Mouse (Mus musculus): ENCODE measurements at regions not wholly inside any gene's neighbourhood (a gene's known extent, or its start where the extent isn't known, plus 50 kb on each side); places are given as distances from the start of the nearest gene placed in this dataset.

DNA sequence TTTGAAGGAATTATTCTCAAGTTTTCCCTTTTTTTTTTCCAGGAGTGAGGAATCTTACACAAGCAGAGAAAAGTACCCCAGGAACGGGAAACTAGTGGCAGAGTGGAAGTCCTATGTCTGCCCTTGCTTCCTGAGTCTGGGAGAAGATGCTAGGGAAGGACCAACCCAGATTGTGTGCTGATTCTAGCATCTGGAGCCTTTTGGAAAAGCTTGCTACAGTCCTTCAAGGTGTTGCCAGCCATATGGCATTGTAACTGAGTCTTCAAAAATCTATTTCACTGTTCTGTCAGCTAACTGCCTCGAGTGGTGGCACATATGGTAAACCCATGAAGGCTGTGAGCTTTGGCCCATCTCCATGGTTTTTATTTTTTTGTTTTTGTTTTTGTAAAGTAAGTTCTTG is 432.3 kb downstream of the Adamts20 start:
- no peaks in the 10 kb centered on the region for H3K36me3 ChIP-seq (replicated peaks; ENCODE audit: insufficient read depth, low read length)

GRCm38 (mm10) chr15:94025996-94026696 is 430.5 kb upstream of the Prickle1 start:
- H3K27me3 ChIP-seq (ENCODE audit: insufficient read depth, low read length): no peaks in the 10 kb centered on the region
- DNase-seq: no peak
- no peak overlapping the region for H3K4me3 ChIP-seq (ENCODE audit: low read depth, low read length)
- ATAC-seq: no peak
- H3K9me3 ChIP-seq (ENCODE audit: low read length): no peaks in the 10 kb centered on the region
- no peaks in the 10 kb centered on the region for H3K36me3 ChIP-seq (replicated peaks; ENCODE audit: insufficient read depth, low read length)
- H3K9ac ChIP-seq (replicated peaks): no peak overlapping the region
- H3K27ac ChIP-seq (ENCODE audit: low read depth): no peak overlapping the region
- TF ChIP-seq EP300 (IDR thresholded peaks at IDR 0.05; ENCODE audit: low read depth) (no peak), CTCF (IDR thresholded peaks at IDR 0.05; ENCODE audit: low read depth) (no peak)
- WGBS (ENCODE audit: insufficient replicate concordance): 64% methylated on average over 16 of the region's 16 CpGs
- no peaks in the 10 kb centered on the region for H3K4me1 ChIP-seq (ENCODE audit: insufficient read depth)
- no peak overlapping the region for H3K4me2 ChIP-seq (ENCODE audit: low read depth, low read length)

More for the DNA sequence above, 432.3 kb downstream of the Adamts20 start:
- WGBS (ENCODE audit: insufficient replicate concordance): 65% methylated on average over 2 of the region's 2 CpGs
- DNase-seq (no peak), ATAC-seq (no peak)
- no peak overlapping the region for H3K27ac ChIP-seq (ENCODE audit: low read depth)
- no peaks in the 10 kb centered on the region for H3K9me3 ChIP-seq (ENCODE audit: low read length)
- no peaks in the 10 kb centered on the region for H3K4me1 ChIP-seq (ENCODE audit: insufficient read depth)
- H3K4me3 ChIP-seq (ENCODE audit: low read depth, low read length): no peak overlapping the region
- no peak overlapping the region for H3K4me2 ChIP-seq (ENCODE audit: low read depth, low read length)
- H3K9ac ChIP-seq (replicated peaks): no peak overlapping the region
- no peaks in the 10 kb centered on the region for H3K27me3 ChIP-seq (ENCODE audit: insufficient read depth, low read length)
- TF ChIP-seq CTCF (IDR thresholded peaks at IDR 0.05; ENCODE audit: low read depth): no peak
- no peak for TF ChIP-seq EP300 (IDR thresholded peaks at IDR 0.05; ENCODE audit: low read depth)

DNA sequence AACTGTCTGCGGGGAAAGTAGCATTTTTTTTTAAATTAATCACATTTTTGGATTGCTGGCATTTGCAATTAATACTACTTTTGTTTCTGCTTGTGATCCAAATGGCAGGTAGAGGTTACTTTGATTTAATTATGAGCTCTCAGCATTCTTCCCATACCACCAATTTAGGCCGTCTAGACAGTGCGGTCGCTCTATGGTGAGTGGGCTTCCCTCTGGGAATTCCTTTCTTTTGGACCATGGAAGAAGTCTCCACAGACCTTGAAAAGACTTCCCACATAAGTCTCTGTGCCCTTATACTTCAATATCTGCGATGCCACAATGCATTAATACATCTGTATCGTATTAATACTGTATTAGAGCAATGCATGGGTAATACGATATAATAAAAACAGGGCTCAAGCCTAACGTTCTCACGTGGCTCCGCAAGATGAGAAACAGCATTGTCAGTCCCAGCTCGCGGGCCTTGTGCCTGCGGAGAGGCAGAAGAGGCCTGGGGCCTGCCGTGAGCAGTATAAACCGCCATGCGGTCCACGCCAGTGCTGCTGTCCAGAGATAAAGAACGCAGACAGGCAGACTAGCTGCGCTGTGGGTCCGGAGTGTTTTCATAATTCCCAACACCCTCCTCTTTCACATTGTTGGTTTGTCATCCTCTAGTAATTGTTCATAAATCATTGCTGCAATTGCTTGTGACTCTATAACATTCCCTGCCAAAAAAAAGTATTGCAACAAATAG is 429.7 kb upstream of the Prickle1 start:
- WGBS (ENCODE audit: insufficient replicate concordance): 70% methylated on average over 20 of the region's 20 CpGs

GRCm38 (mm10) chr15:94024806-94025205 is 429.1 kb upstream of the Prickle1 start:
- Histone ChIP-seq H3K4me1 (ENCODE audit: insufficient read depth) (no peaks in the 10 kb centered on the region), H3K27ac (ENCODE audit: low read depth) (no peak overlapping the region), H3K9me3 (ENCODE audit: low read length) (no peaks in the 10 kb centered on the region), H3K4me3 (ENCODE audit: low read depth, low read length) (no peak overlapping the region), H3K4me2 (ENCODE audit: low read depth, low read length) (no peak overlapping the region), H3K36me3 (replicated peaks; ENCODE audit: insufficient read depth, low read length) (no peaks in the 10 kb centered on the region), H3K9ac (replicated peaks) (no peak overlapping the region), H3K27me3 (ENCODE audit: insufficient read depth, low read length) (no peaks in the 10 kb centered on the region)
- 51% methylated on average over 3 of the region's 3 CpGs for WGBS (ENCODE audit: insufficient replicate concordance)
- no peak for ATAC-seq
- TF ChIP-seq EP300 (IDR thresholded peaks at IDR 0.05; ENCODE audit: low read depth): no peak
- no peak for TF ChIP-seq CTCF (IDR thresholded peaks at IDR 0.05; ENCODE audit: low read depth)
- DNase-seq: no peak

More for the DNA sequence above, 429.7 kb upstream of the Prickle1 start:
- Histone ChIP-seq H3K4me1 (ENCODE audit: insufficient read depth) (no peaks in the 10 kb centered on the region), H3K4me3 (ENCODE audit: low read depth, low read length) (no peak overlapping the region), H3K36me3 (replicated peaks; ENCODE audit: insufficient read depth, low read length) (no peaks in the 10 kb centered on the region), H3K9ac (replicated peaks) (no peak overlapping the region), H3K27me3 (ENCODE audit: insufficient read depth, low read length) (no peaks in the 10 kb centered on the region), H3K4me2 (ENCODE audit: low read depth, low read length) (no peak overlapping the region), H3K9me3 (ENCODE audit: low read length) (no peaks in the 10 kb centered on the region), H3K27ac (ENCODE audit: low read depth) (no peak overlapping the region)
- DNase-seq (no peak), ATAC-seq (no peak)
- TF ChIP-seq EP300 (IDR thresholded peaks at IDR 0.05; ENCODE audit: low read depth): no peak
- no peak for TF ChIP-seq CTCF (IDR thresholded peaks at IDR 0.05; ENCODE audit: low read depth)

GRCm38 (mm10) chr15:94024126-94024730 is 428.5 kb upstream of the Prickle1 start:
- H3K27me3 ChIP-seq (ENCODE audit: insufficient read depth, low read length): no peaks in the 10 kb centered on the region
- no peaks in the 10 kb centered on the region for H3K9me3 ChIP-seq (ENCODE audit: low read length)
- no peak overlapping the region for H3K4me2 ChIP-seq (ENCODE audit: low read depth, low read length)
- H3K36me3 ChIP-seq (replicated peaks; ENCODE audit: insufficient read depth, low read length): no peaks in the 10 kb centered on the region
- no peak overlapping the region for H3K4me3 ChIP-seq (ENCODE audit: low read depth, low read length)
- no peak overlapping the region for H3K27ac ChIP-seq (ENCODE audit: low read depth)
- H3K4me1 ChIP-seq (ENCODE audit: insufficient read depth): no peaks in the 10 kb centered on the region
- TF ChIP-seq CTCF (IDR thresholded peaks at IDR 0.05; ENCODE audit: low read depth) (no peak), EP300 (IDR thresholded peaks at IDR 0.05; ENCODE audit: low read depth) (no peak)
- no peak overlapping the region for H3K9ac ChIP-seq (replicated peaks)
- WGBS (ENCODE audit: insufficient replicate concordance): 58% methylated on average over 4 of the region's 4 CpGs
- no peak for DNase-seq
- no peak for ATAC-seq

DNA sequence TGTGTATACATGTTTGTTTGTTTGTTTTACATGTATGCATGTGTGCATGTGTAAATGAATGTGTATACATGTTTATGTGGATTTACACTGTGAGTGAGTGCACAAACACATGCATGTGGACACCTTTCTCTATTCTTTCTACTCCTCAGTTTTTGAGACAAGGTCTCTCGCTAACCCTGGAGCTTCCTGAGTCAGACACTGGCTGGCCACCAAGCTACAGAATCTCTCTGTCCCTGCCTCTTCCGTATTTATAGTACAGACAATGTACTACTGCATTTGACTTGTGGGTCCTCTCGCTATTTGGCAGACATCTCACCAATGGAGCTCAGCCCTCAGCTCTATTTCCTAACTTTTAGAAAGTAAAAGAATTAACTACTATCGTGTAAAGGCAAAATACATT is 427.8 kb upstream of the Prickle1 start:
- H3K4me3 ChIP-seq (ENCODE audit: low read depth, low read length): no peak overlapping the region
- H3K9me3 ChIP-seq (ENCODE audit: low read length): no peaks in the 10 kb centered on the region
- no peak overlapping the region for H3K9ac ChIP-seq (replicated peaks)
- TF ChIP-seq CTCF (IDR thresholded peaks at IDR 0.05; ENCODE audit: low read depth): no peak
- no peak overlapping the region for H3K4me2 ChIP-seq (ENCODE audit: low read depth, low read length)
- DNase-seq (no peak), ATAC-seq (no peak)
- no peak overlapping the region for H3K27ac ChIP-seq (ENCODE audit: low read depth)
- 76% methylated on average over 4 of the region's 4 CpGs for whole genome bisulfite sequencing (ENCODE audit: insufficient replicate concordance)
- H3K36me3 ChIP-seq (replicated peaks; ENCODE audit: insufficient read depth, low read length): no peaks in the 10 kb centered on the region
- no peaks in the 10 kb centered on the region for H3K27me3 ChIP-seq (ENCODE audit: insufficient read depth, low read length)
- H3K4me1 ChIP-seq (ENCODE audit: insufficient read depth): no peaks in the 10 kb centered on the region
